Mouse (Mus musculus) cerebellum, adult 8-10 months (tissue): ENCODE data around the gene Lysmd1.

Experiments
- DNase-seq: peaks from one replicate; pipeline ENCODE4 v3.0.0; 2022

The Lysmd1 gene

DNA sequence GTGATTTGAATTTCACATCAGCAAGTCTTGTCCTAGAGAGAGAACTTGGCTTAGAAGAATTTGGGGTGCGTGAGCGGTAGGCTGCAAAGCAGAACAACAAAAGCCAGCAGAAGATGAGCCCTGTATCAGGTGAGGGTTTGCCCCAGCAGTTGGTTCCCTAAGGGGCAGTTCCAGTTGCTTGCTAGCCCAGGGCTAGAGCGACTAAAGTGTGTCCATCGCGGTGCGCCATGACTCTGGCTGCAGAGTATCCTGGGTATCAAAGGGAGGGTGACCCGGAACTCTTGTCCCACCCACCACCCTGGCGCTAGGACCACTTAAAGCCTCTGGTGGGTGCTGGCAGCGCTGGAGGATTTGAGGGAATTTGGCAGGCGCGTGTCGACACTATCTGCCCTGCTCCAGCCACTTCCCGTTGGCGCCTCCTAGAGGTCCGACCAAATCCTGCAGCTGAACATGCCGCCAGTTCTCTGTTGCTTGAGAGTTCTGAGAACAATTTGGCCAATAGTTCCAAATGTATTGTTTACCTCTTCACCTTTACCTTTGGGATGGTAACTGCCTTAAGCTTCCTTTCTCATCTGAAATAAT is 40.2 kb downstream of the Lysmd1 start:
- peak; percentile 86 for DNase-seq

GRCm38 (mm10) chr3:95176500-95176899 is 42.6 kb downstream of the Lysmd1 start:
- DNase-seq, result no peak

GRCm38 (mm10) chr3:95177583-95177982 is 43.7 kb downstream of the Lysmd1 start:
- no peak for DNase-seq

- DNase-seq, result no peak
Observed at GRCm38 (mm10) chr3:95178948-95179347, 45.1 kb downstream of the Lysmd1 start.

GRCm38 (mm10) chr3:95179890-95180289 is 46.0 kb downstream of the Lysmd1 start:
- no peak for DNase-seq

- no peak for DNase-seq
Observed at GRCm38 (mm10) chr3:95181841-95182240, 48.0 kb downstream of the Lysmd1 start.

DNA sequence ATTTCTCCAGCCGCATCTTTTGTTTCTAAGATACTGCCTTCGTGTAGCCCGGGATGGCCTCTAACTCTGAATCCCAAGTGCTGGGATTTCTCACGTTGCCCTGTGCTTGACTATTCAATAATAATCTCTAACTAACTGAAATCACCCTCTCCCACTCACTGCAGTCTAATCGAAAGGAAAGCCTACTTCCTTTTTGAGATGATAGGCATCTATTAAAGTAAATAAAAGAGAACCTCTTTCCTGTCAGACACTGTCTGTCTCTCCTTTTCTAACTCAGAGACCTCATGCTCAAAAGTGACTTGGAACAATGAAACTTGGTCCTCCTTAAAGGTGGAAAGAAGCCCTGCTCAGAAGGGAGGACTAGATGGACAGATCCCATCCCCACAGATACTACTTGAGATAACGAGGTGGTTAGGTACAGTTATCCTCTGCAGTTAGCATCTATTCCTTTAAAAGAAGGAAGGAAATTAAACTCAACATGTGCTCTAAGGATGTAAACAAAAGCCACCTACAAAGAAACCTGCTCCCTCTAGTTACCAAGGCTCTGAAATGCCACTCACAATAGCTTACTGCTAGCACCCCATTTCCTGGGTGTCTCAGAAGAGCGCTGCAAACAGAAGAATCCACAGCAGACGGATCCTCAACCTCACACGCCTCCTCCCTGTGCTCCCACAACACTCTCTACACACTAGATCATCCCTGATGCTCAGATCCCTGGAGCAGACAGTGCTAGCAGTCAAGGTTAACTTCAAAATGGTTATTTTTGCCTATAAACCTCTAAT is 51.1 kb downstream of the Lysmd1 start:
- DNase-seq, result no peak

DNA sequence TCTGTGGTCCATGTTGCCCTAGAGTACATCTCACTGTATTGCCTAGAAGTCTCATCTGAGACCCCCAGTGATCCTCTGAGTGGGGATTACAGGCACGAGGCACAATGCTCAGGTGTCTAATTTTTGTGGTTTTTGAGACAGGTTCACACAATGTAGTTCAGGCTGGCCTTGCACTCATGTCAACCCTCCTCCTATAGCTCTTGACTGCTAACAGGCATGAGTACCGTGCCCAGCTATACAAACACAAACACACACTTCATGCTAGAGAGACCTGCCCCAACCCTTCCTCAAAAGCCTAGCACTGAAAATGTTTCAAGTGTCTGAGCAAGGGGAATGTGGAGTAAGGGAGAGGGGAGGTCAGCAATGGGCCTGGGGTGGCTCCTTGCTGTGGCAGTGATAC is 52.2 kb downstream of the Lysmd1 start:
- DNase-seq, result no peak

- DNase-seq, result no peak
Observed at GRCm38 (mm10) chr3:95186888-95187287, 53.0 kb downstream of the Lysmd1 start.
